Mouse (Mus musculus): Measurements from ENCODE around the gene Ets1.

The Ets1 gene

DNA sequence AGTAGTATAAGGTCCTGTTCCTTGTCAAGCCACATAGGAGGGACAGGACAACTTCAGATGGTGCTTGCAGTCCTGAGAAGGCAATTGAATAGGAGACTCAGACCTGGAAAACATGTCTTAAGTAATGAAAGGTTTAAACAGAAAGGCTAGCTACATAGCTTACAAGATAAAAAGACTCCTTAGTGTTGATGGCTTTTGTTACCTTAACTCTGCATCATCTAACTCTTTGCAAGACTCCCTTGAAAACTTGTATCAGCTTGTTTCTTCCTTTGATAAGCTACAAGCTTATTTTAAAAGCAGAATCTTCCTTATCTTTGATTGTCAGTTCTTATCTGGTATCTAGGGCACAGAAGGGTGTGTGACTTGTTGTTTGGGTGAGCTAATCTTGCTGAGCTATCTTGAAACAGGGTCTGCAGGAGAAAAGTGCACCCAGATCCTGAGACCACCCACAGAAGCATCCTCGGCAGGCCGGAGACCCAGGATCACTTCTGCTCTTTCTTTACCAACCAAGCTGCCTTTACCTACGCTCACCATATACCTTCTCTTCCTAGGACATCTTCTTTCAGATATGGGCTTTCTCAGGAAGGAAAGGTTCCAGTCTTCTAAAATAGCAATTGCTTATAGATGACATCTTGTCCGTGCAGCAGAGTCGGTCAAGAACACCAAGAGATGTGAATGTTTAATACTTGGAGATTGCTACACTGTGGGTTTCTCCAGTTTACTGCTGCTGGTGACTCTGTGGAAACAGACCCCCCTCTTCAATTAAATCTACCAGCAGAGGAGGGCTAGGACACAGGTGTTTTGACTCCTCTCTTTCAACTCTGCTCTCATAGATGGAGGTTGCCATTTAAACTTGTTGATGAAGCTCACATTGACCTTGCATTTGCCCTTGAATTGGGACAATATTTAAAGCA is 19.2 kb upstream of the Ets1 start:
- no peak for DNase-seq (ENCODE audit: extremely low spot score, low spot score)

DNA sequence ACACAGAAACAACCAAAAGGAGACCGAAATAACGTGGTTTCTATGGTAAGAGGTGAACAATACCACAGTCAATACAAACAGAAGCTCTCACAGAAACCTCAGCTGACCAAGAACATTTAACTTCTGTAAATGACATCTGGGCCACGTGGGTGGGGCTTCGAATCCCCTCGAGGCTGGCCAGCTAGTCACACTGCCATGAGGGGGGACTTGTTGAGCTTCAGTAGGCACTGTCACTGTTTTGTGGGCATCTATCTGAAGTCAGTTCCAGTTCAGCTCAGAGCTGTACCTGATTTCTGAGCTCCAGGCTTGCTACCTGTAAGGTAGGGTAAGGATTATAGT is 18.6 kb upstream of the Ets1 start:
- DNase-seq (ENCODE audit: extremely low spot score, low spot score) = no peak

GRCm38 (mm10) chr9:32618544-32619120 is 17.4 kb upstream of the Ets1 start:
- DNase-seq (ENCODE audit: extremely low spot score, low spot score) = no peak

- no peak for DNase-seq (ENCODE audit: extremely low spot score, low spot score)
Measured at GRCm38 (mm10) chr9:32619661-32620060, 16.4 kb upstream of the Ets1 start.

DNA sequence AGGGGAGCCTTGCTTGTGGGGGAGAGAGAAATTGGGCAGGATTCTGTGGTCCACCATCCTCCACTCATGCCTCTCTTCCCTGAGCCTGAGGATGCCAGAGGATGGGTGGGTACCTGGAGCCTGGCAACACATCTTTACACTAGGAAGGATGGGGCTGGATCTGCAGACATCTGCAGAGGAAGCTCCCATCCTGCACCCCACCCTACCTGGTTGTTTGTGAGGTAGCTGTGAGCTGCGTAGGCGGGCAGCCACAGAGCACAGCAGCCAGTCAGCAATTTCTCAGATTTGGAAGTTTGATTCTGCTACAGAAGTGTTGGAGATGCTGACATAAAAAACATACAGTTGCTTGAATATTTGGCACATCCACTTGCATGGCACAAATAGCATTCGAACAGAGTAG is 15.6 kb upstream of the Ets1 start:
- no peak for DNase-seq (ENCODE audit: extremely low spot score, low spot score)

- no peak for DNase-seq (ENCODE audit: extremely low spot score, low spot score)
Measured at GRCm38 (mm10) chr9:32629385-32629981, 6.5 kb upstream of the Ets1 start.

DNA sequence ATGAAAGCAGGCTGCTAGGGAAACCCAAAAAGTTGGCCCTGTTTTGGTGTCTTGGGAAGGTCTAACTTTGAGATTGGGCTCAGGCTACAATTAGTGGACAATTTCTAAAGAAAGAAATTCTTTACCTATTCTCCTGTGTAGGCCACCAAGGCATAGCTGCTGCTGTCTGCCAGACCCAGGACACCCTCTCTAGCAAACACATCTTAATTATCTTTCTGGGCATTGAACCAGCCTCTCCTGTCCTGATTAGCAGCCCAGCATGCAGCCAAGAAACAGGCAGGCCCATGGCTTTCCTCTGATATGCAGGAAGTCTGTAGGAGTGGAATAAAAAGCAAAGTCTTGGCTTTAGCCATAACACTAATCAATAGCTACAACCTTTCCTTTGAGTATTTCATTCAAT is 4.7 kb upstream of the Ets1 start:
- DNase-seq (ENCODE audit: extremely low spot score, low spot score) = no peak

- DNase-seq (ENCODE audit: extremely low spot score, low spot score) = peak; percentile 33
Measured at GRCm38 (mm10) chr9:32632237-32632636, 3.8 kb upstream of the Ets1 start.

- no peak for DNase-seq (ENCODE audit: extremely low spot score, low spot score)
Measured at GRCm38 (mm10) chr9:32644981-32645380, 9.0 kb downstream of the Ets1 start.

GRCm38 (mm10) chr9:32645475-32645874 is 9.5 kb downstream of the Ets1 start:
- no peak for DNase-seq (ENCODE audit: extremely low spot score, low spot score)

DNA sequence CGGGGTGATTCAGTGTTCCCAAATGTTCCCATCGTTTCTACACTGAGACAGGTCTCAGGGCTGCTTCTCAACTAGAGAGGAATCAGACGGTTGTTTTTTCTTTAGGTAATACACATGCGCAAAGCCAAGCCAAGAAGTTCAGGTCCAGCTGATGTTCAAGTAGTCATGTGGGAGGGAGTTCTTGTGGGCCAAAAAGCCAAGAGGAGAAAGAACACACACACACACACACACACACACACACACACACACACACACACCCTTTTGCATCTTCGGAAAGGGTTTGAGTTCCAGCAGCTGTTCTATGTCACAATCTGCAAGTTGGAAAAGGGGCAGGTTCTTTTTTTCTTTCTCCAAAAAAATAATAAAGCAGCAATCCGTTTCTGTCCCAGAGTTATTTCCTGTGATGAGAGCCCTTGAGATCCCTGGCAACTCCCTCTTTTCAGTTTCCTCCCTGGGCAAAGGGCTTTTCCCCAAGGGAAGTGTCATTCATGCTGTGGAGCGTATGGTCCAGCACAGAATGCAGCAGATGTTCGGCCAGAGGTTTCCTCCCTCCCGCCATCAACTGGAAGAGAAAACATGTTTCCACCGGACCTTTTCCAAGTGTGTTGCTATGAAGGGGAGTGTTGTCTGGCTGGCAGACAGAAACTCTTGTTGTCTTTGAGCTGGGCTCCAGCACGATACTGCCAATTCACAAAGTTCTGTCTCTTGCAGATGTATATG is 10.7 kb downstream of the Ets1 start:
- DNase-seq (ENCODE audit: extremely low spot score, low spot score) = no peak

DNA sequence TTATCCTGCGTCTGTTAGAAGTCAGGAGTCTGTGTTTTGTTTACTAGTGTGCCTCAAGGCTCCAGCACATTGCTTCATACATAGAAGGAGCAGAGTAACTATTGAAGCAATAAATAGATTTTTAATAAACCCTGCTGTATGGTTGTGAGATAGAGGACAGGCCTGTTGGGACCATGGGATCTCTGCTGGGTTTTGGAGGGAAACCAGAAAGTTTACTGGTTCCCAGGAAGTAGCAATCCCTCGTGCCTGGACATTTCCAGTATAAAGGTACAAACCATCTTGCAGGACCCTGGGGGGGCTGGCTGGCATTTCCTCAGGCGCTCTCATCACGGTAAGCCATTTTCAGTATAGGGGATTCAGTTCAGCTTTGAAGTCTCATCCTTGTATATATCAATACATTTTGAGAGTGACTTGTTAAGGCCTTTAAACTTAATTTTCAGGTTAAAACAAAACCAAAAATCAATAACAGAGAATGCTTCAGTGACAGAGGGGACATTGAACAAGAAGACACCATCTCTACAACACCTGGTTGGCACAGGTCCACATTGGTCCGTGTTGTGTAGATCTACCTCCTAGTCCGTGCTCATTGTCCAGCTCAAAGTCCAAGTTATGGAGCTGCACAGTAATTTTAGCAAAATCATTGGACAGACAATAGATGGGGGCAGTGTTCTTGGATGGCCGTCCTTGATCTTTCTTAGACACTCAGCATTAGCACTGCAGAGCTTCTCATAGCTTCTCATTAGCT is 11.7 kb downstream of the Ets1 start:
- no peak for DNase-seq (ENCODE audit: extremely low spot score, low spot score)

DNA sequence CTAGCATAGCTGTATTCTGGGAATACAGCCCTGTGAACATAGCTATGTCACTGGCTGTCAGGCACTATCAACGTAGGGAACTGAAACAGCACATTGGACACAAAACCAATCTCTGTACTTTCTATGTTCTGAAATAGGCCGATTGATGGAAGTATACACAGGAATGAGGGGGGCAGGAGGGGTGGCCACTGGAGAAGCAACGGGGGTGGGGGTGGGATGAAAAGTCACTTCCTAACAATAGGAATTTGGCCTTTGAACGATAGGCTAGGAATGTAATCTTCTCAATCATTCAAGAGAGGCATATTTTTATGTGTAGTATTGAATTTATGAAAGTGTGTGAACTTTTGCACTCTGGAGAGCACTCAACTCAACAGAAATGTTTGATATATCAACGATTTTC is 12.3 kb downstream of the Ets1 start:
- DNase-seq (ENCODE audit: extremely low spot score, low spot score) = no peak

- no peak for DNase-seq (ENCODE audit: extremely low spot score, low spot score)
Measured at GRCm38 (mm10) chr9:32650738-32651137, 14.7 kb downstream of the Ets1 start.

- no peak for DNase-seq (ENCODE audit: extremely low spot score, low spot score)
Measured at GRCm38 (mm10) chr9:32652112-32652511, 16.1 kb downstream of the Ets1 start.

DNA sequence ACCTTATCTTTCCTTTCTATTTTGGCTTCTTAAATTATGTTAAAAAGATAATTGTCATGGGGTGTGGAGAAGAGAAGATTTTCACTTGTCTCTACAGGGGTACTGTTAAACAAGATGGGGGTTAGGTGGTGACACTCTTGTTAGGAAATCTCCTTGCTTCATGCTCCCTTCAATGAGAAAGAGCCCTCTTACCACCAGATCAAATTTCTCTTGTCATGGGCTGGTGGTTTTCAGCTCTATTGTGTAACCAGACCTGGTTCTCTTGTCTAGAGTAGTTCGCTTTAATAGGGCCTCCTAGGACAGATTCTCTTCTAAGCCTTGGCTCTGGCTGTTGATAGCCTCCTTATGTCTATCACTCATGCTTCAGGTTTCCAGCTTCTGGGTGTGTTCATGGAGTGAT is 18.3 kb downstream of the Ets1 start:
- DNase-seq (ENCODE audit: extremely low spot score, low spot score) = no peak

DNA sequence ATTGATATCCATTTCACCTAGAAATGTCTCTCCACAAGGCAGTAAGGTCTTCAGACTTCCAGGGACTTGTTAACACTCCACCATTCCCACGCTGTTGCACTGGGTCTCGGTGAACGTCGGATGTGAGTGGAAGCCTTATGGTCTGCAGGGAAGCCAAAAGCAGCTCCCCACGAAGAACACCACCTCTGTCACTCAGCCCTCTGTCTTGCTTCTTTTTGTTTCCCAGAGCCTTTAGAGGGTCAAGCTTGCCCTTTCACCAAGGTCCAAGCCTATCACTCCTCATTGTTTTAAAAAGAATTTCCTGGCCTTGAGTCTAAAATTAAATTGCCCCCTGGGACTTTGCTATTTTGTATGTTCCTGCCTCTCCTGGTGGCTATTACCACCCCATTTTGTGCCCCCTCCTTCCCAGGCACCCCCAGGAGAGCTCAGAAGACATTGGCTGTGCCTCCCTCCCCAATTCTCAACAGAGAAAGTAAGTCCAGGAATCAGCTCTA is 20.4 kb downstream of the Ets1 start:
- DNase-seq (ENCODE audit: extremely low spot score, low spot score) = no peak

GRCm38 (mm10) chr9:32657124-32657523 is 21.1 kb downstream of the Ets1 start:
- DNase-seq (ENCODE audit: extremely low spot score, low spot score) = no peak

DNA sequence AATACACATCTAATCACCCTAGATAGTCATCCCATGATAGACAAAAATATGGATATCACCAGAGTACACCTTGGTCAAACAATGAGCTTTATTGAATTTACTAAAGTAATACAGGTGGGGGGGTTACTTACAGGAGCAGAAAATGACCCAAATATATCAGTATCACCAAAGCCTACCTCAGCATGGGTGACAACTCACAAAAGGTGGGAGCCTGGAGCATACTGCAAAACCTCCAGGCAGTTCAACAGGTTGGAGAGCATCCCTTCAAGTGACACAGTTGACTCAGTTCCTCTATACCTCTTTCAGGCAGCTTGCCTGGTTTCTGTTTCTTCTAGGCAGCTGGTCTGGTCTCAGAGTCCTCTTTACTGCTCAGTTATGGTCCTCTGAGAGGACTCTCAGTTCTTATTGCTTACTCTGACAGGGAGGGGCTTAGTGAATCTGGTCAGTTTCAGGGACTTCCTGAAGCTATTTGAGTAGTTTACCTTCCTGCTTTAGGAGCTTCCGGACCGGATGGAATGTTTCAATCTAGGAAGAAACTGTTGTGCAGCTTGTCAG is 24.5 kb downstream of the Ets1 start:
- DNase-seq (ENCODE audit: extremely low spot score, low spot score) = no peak

- no peak for DNase-seq (ENCODE audit: extremely low spot score, low spot score)
Measured at GRCm38 (mm10) chr9:32661071-32661470, 25.1 kb downstream of the Ets1 start.

GRCm38 (mm10) chr9:32661561-32661960 is 25.5 kb downstream of the Ets1 start:
- DNase-seq (ENCODE audit: extremely low spot score, low spot score) = no peak

Measured in neural tube, embryonic 10.5 days (tissue).